Mouse (Mus musculus): ENCODE measurements around the gene Ripor3.

Gene Ripor3

GRCm38 (mm10) chr2:167938786-167939185 lies 71.6 kb downstream of the Ripor3 start:
- in situ Hi-C loops (cut with MboI, MseI): no loop called here

- in situ Hi-C loops (cut with MboI, MseI): no loop called here
These were observed 74.5 kb downstream of the Ripor3 start for GRCm38 (mm10) chr2:167935956-167936355.

- in situ Hi-C loops (cut with MboI, MseI): no loop called here
These were observed 77.0 kb downstream of the Ripor3 start for GRCm38 (mm10) chr2:167933397-167933796.

- in situ Hi-C loops (cut with MboI, MseI): no loop called here
These were observed 77.6 kb downstream of the Ripor3 start for GRCm38 (mm10) chr2:167932727-167933231.

- in situ Hi-C loops (cut with MboI, MseI): no loop called here
These were observed 78.3 kb downstream of the Ripor3 start, which contains the start of gene Ptpn1 for GRCm38 (mm10) chr2:167931985-167932726. Ptpn1 (plus strand) TSS chr2:167932057.

GRCm38 (mm10) chr2:167930975-167931374 lies 79.4 kb downstream of the Ripor3 start:
- in situ Hi-C loops (cut with MboI, MseI): no loop called here

All from T-helper 1 cell (primary cell).